Mouse (Mus musculus): ENCODE measurements around the gene Iba57. TPM values are rescaled to one million over a fixed set of nuclear protein-coding genes. Genes with fewer than 3 reads are reported as not detected.

Gene Iba57
- polyA plus RNA-seq, 1 experiment from 2014 or later: 1.5 TPM

Other genes starting within 250 kb of the Iba57 start
- gene Btnl10, start 245.8 kb downstream of the Iba57 start, polyA plus RNA-seq (2014; fragmentation: Nextera tagmentation; extraction: Ambion mirVana): 0.04 and 0.10 TPM in 2 replicates
- 315 and 331 TPM in 2 replicates for gene Rnf187, start 224.8 kb downstream of the Iba57 start, polyA plus RNA-seq (2014; fragmentation: Nextera tagmentation; extraction: Ambion mirVana)
- 45.1 and 52.2 TPM in 2 replicates for gene Hist3h2ba, start 214.8 kb downstream of the Iba57 start, polyA plus RNA-seq (2014; fragmentation: Nextera tagmentation; extraction: Ambion mirVana)
- gene Hist3h2a, start 209.1 kb downstream of the Iba57 start, polyA plus RNA-seq (2014; fragmentation: Nextera tagmentation; extraction: Ambion mirVana): 33.0 and 35.0 TPM in 2 replicates
- 0.14 and 0.39 TPM in 2 replicates for gene Trim17, start 209.1 kb downstream of the Iba57 start, polyA plus RNA-seq (2014; fragmentation: Nextera tagmentation; extraction: Ambion mirVana)
- 15.0 and 18.4 TPM in 2 replicates for gene Trim11, start 185.6 kb downstream of the Iba57 start, polyA plus RNA-seq (2014; fragmentation: Nextera tagmentation; extraction: Ambion mirVana)
- 0.04 and 0.62 TPM in 2 replicates for gene Obscn, start 27.3 kb downstream of the Iba57 start, polyA plus RNA-seq (2014; fragmentation: Nextera tagmentation; extraction: Ambion mirVana)
- gene Gjc2, start 19.5 kb upstream of the Iba57 start, polyA plus RNA-seq (2014; fragmentation: Nextera tagmentation; extraction: Ambion mirVana): 0.15 TPM in 1 of 2 replicates, not detected in the other
- gene Guk1, start 28.5 kb upstream of the Iba57 start, polyA plus RNA-seq (2014; fragmentation: Nextera tagmentation; extraction: Ambion mirVana): 121 and 139 TPM in 2 replicates
- 89.8 and 95.2 TPM in 2 replicates for gene Mrpl55, start 38.7 kb upstream of the Iba57 start, polyA plus RNA-seq (2014; fragmentation: Nextera tagmentation; extraction: Ambion mirVana)
- gene 2310033P09Rik, start 44.6 kb upstream of the Iba57 start, polyA plus RNA-seq (2014; fragmentation: Nextera tagmentation; extraction: Ambion mirVana): 35.7 and 36.8 TPM in 2 replicates
- 626 and 650 TPM in 2 replicates for gene Arf1, start 64.5 kb upstream of the Iba57 start, polyA plus RNA-seq (2014; fragmentation: Nextera tagmentation; extraction: Ambion mirVana)
- 0.39 and 0.77 TPM in 2 replicates for gene Wnt3a, start 127.0 kb upstream of the Iba57 start, polyA plus RNA-seq (2014; fragmentation: Nextera tagmentation; extraction: Ambion mirVana)
- gene Wnt9a, start 143.2 kb upstream of the Iba57 start, polyA plus RNA-seq (2014; fragmentation: Nextera tagmentation; extraction: Ambion mirVana): 1.6 and 1.8 TPM in 2 replicates
- gene Prss38, start 211.9 kb upstream of the Iba57 start, polyA plus RNA-seq (2014; fragmentation: Nextera tagmentation; extraction: Ambion mirVana): 0.17 TPM in 1 of 2 replicates, not detected in the other

All from embryonic facial prominence, embryonic 11.5 days (tissue).